Mouse (Mus musculus): ENCODE data around the gene Col9a2. TPM values are rescaled to one million over a fixed set of nuclear protein-coding genes. Genes with fewer than 3 reads are reported as not detected.

Gene Col9a2
- total and polyA plus RNA-seq, 2 experiments, result not detected

- H3K36me3 ChIP-seq (ENCODE audit: control insufficient read depth, insufficient read depth, low read length), result peaks cover 33% of the 10 kb centered on the region
- no peak overlapping the region for H3K4me3 ChIP-seq (ENCODE audit: insufficient read depth, low read depth, low read length)
- peaks cover 1% of the 10 kb centered on the region for H3K4me1 ChIP-seq (ENCODE audit: control insufficient read depth, insufficient read depth, low read length)
- no peak for TF ChIP-seq CTCF (IDR thresholded peaks at IDR 0.05; ENCODE audit: low read depth, low read length)
- TF ChIP-seq POLR2A (IDR thresholded peaks at IDR 0.05; ENCODE audit: extremely low read depth, insufficient read depth, low read length), result no peak
- DNase-seq (ENCODE audit: extremely low read depth, low read depth, low spot score), result peak; percentile 35
- no peak overlapping the region for H3K27ac ChIP-seq (replicated peaks; ENCODE audit: insufficient read depth, low read depth, low read length)
- no peaks in the 10 kb centered on the region for H3K79me2 ChIP-seq (ENCODE audit: control insufficient read depth, insufficient read depth, low read length)
- WGBS, result 41% methylated on average over 3 of the region's 3 CpGs
- no peak overlapping the region for H3K9ac ChIP-seq (ENCODE audit: low read depth, low read length)
- no peaks in the 10 kb centered on the region for H3K27me3 ChIP-seq (ENCODE audit: control insufficient read depth, insufficient read depth, low read length)
Measured at GRCm38 (mm10) chr4:121077915-121078646, 38.9 kb downstream of the Col9a2 start.

DNA sequence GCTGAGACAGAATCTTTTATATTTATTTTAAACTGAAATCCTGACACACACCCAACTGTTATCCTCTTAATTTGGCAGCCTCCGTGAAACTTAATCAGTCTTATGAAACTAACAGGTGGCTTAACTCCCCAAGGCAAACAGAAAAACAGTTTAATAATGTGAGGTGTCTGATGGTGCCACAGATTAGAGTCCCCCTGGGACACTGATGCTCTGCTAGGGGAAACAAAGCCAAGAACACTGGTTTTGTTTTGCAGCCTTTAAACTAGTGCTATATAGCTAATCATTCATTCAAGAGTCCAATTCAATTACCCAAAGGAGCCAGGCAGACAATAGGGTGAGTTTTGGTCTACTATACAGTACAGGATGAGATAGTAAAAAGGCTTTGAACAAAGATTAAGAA is 41.2 kb downstream of the Col9a2 start:
- Histone ChIP-seq H3K27me3 (ENCODE audit: control insufficient read depth, insufficient read depth, low read length) (no peaks in the 10 kb centered on the region), H3K27ac (replicated peaks; ENCODE audit: insufficient read depth, low read depth, low read length) (no peak overlapping the region), H3K4me3 (ENCODE audit: insufficient read depth, low read depth, low read length) (no peak overlapping the region), H3K9ac (ENCODE audit: low read depth, low read length) (no peak overlapping the region), H3K4me1 (ENCODE audit: control insufficient read depth, insufficient read depth, low read length) (peaks cover 1% of the 10 kb centered on the region), H3K36me3 (ENCODE audit: control insufficient read depth, insufficient read depth, low read length) (peaks cover 30% of the 10 kb centered on the region), H3K79me2 (ENCODE audit: control insufficient read depth, insufficient read depth, low read length) (no peaks in the 10 kb centered on the region)
- no peak for DNase-seq (ENCODE audit: extremely low read depth, low read depth, low spot score)
- WGBS, result 73% methylated on average over 1 of the region's 1 CpGs
- TF ChIP-seq POLR2A (IDR thresholded peaks at IDR 0.05; ENCODE audit: extremely low read depth, insufficient read depth, low read length), result no peak
- TF ChIP-seq CTCF (IDR thresholded peaks at IDR 0.05; ENCODE audit: low read depth, low read length), result no peak

GRCm38 (mm10) chr4:121084506-121084905 is 45.3 kb downstream of the Col9a2 start:
- TF ChIP-seq POLR2A (IDR thresholded peaks at IDR 0.05; ENCODE audit: extremely low read depth, insufficient read depth, low read length) (no peak), CTCF (IDR thresholded peaks at IDR 0.05; ENCODE audit: low read depth, low read length) (no peak)
- no peak overlapping the region for H3K27ac ChIP-seq (replicated peaks; ENCODE audit: insufficient read depth, low read depth, low read length)
- no peak overlapping the region for H3K4me3 ChIP-seq (ENCODE audit: insufficient read depth, low read depth, low read length)
- no peaks in the 10 kb centered on the region for H3K4me1 ChIP-seq (ENCODE audit: control insufficient read depth, insufficient read depth, low read length)
- H3K9ac ChIP-seq (ENCODE audit: low read depth, low read length), result no peak overlapping the region
- no peaks in the 10 kb centered on the region for H3K79me2 ChIP-seq (ENCODE audit: control insufficient read depth, insufficient read depth, low read length)
- DNase-seq (ENCODE audit: extremely low read depth, low read depth, low spot score), result no peak
- H3K27me3 ChIP-seq (ENCODE audit: control insufficient read depth, insufficient read depth, low read length), result no peaks in the 10 kb centered on the region
- H3K36me3 ChIP-seq (ENCODE audit: control insufficient read depth, insufficient read depth, low read length), result peaks cover 40% of the 10 kb centered on the region

DNA sequence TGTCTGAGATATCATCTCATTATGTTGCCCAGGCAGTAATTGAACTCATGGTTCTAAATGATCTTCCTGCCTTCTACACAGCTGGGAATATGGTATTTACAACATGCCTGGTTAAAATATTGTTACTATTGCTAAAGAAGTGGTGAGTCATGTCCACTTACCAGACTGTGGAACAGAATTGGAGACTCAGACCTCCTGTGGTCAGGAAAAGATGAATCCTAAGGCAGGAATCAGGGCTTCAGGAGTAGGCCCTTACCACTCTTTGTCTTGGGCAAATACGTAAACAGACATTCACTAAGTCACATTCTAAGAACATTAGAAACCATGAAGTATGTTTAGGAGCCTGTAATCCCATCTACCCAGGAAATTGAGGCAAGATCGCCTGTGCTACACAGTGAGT is 49.5 kb downstream of the Col9a2 start:
- Histone ChIP-seq H3K79me2 (ENCODE audit: control insufficient read depth, insufficient read depth, low read length) (no peaks in the 10 kb centered on the region), H3K4me3 (ENCODE audit: insufficient read depth, low read depth, low read length) (no peak overlapping the region), H3K36me3 (ENCODE audit: control insufficient read depth, insufficient read depth, low read length) (peaks cover 35% of the 10 kb centered on the region), H3K27ac (replicated peaks; ENCODE audit: insufficient read depth, low read depth, low read length) (no peak overlapping the region), H3K27me3 (ENCODE audit: control insufficient read depth, insufficient read depth, low read length) (no peaks in the 10 kb centered on the region), H3K9ac (ENCODE audit: low read depth, low read length) (no peak overlapping the region), H3K4me1 (ENCODE audit: control insufficient read depth, insufficient read depth, low read length) (no peaks in the 10 kb centered on the region)
- DNase-seq (ENCODE audit: extremely low read depth, low read depth, low spot score), result no peak
- TF ChIP-seq CTCF (IDR thresholded peaks at IDR 0.05; ENCODE audit: low read depth, low read length) (no peak), POLR2A (IDR thresholded peaks at IDR 0.05; ENCODE audit: extremely low read depth, insufficient read depth, low read length) (no peak)
- WGBS, result 93% methylated on average over 2 of the region's 2 CpGs

- H3K4me1 ChIP-seq (ENCODE audit: control insufficient read depth, insufficient read depth, low read length), result no peaks in the 10 kb centered on the region
- no peak for TF ChIP-seq POLR2A (IDR thresholded peaks at IDR 0.05; ENCODE audit: extremely low read depth, insufficient read depth, low read length)
- no peak for TF ChIP-seq CTCF (IDR thresholded peaks at IDR 0.05; ENCODE audit: low read depth, low read length)
- 93% methylated on average over 4 of the region's 4 CpGs for WGBS
- H3K36me3 ChIP-seq (ENCODE audit: control insufficient read depth, insufficient read depth, low read length), result peaks cover 36% of the 10 kb centered on the region
- no peaks in the 10 kb centered on the region for H3K79me2 ChIP-seq (ENCODE audit: control insufficient read depth, insufficient read depth, low read length)
- H3K4me3 ChIP-seq (ENCODE audit: insufficient read depth, low read depth, low read length), result no peak overlapping the region
- H3K9ac ChIP-seq (ENCODE audit: low read depth, low read length), result no peak overlapping the region
- no peak overlapping the region for H3K27ac ChIP-seq (replicated peaks; ENCODE audit: insufficient read depth, low read depth, low read length)
- H3K27me3 ChIP-seq (ENCODE audit: control insufficient read depth, insufficient read depth, low read length), result no peaks in the 10 kb centered on the region
- DNase-seq (ENCODE audit: extremely low read depth, low read depth, low spot score), result no peak
Measured at GRCm38 (mm10) chr4:121090211-121090610, 51.0 kb downstream of the Col9a2 start.
